Mouse (Mus musculus) CD4-positive, CD25-positive, alpha-beta regulatory T cell, adult 2 months (primary cell): Measurements from ENCODE around the gene Rasgrp3.
A peak's percentile ranks its signal among the peaks of the same experiment; 100 is the strongest.

Experiments
- DNase-seq: peaks from one replicate; pipeline ENCODE4 v3.0.0-alpha.2; 2012; ENCODE audit warnings: low read depth, low spot score

Rasgrp3 gene

GRCm38 (mm10) chr17:75503031-75503430, 67.3 kb downstream of the Rasgrp3 start:
- DNase-seq, result no peak

GRCm38 (mm10) chr17:75505053-75505452, 69.4 kb downstream of the Rasgrp3 start:
- no peak for DNase-seq

- no peak for DNase-seq
Measured at GRCm38 (mm10) chr17:75506097-75506675, 70.5 kb downstream of the Rasgrp3 start.

GRCm38 (mm10) chr17:75506708-75507641, 71.3 kb downstream of the Rasgrp3 start:
- DNase-seq, result no peak

- no peak for DNase-seq
Measured at GRCm38 (mm10) chr17:75509257-75509656, 73.6 kb downstream of the Rasgrp3 start.

- no peak for DNase-seq
Measured at GRCm38 (mm10) chr17:75516591-75516990, 80.9 kb downstream of the Rasgrp3 start.

- DNase-seq, result no peak
Measured at GRCm38 (mm10) chr17:75518181-75518901, 82.6 kb downstream of the Rasgrp3 start.

GRCm38 (mm10) chr17:75519239-75519900, 83.7 kb downstream of the Rasgrp3 start:
- no peak for DNase-seq

- no peak for DNase-seq
Measured at GRCm38 (mm10) chr17:75521236-75521842, 85.6 kb downstream of the Rasgrp3 start.

GRCm38 (mm10) chr17:75522347-75523065, 86.8 kb downstream of the Rasgrp3 start:
- no peak for DNase-seq

GRCm38 (mm10) chr17:75523812-75524211, 88.1 kb downstream of the Rasgrp3 start:
- no peak for DNase-seq

GRCm38 (mm10) chr17:75526411-75526810, 90.7 kb downstream of the Rasgrp3 start:
- DNase-seq, result no peak

- no peak for DNase-seq
Measured at GRCm38 (mm10) chr17:75529222-75529935, 93.7 kb downstream of the Rasgrp3 start.

GRCm38 (mm10) chr17:75532469-75532986, 96.8 kb downstream of the Rasgrp3 start:
- DNase-seq, result no peak

- no peak for DNase-seq
Measured at GRCm38 (mm10) chr17:75534314-75535020, 98.8 kb downstream of the Rasgrp3 start.

- DNase-seq, result no peak
Measured at GRCm38 (mm10) chr17:75535612-75536011, 99.9 kb downstream of the Rasgrp3 start.

GRCm38 (mm10) chr17:75536396-75537049, 100.8 kb downstream of the Rasgrp3 start:
- peak; percentile 9 for DNase-seq

GRCm38 (mm10) chr17:75537050-75537445, 101.4 kb downstream of the Rasgrp3 start:
- no peak for DNase-seq

- no peak for DNase-seq
Measured at GRCm38 (mm10) chr17:75538431-75538830, 102.7 kb downstream of the Rasgrp3 start.
